Mouse (Mus musculus): ENCODE results near the gene Sh2d7. TPM values are rescaled to one million over a fixed set of nuclear protein-coding genes. Genes with fewer than 3 reads are reported as not detected.

Gene Sh2d7
- not detected in 2 replicates for polyA plus RNA-seq (2014; fragmentation: Nextera tagmentation; extraction: Ambion mirVana)

- H3K4me3 ChIP-seq (ENCODE audit: low read depth, low read length) = no peak within 1 kb of the TSS
- no peak within 1 kb of the TSS for H3K4me2 ChIP-seq
- H3K27ac ChIP-seq (ENCODE audit: low read depth, low read length) = no peak within 1 kb of the TSS
- H3K4me1 ChIP-seq (ENCODE audit: control insufficient read depth, insufficient read depth, low read length) = no peaks in the 10 kb centered on the region
- no peaks in the 10 kb centered on the region for H3K9me3 ChIP-seq (ENCODE audit: control insufficient read depth, low read length)
- ATAC-seq (ENCODE audit: low FRiP score) (no peak), DNase-seq (ENCODE audit: low spot score, missing footprints) (no peak)
- no peak within 1 kb of the TSS for H3K9ac ChIP-seq (ENCODE audit: low read length)
- no peaks in the 10 kb centered on the region; the same call in 1 of the 2 replicates for H3K27me3 ChIP-seq (ENCODE audit: control insufficient read depth, insufficient read depth, low read length)
- WGBS = 91% methylated on average over 14 of the region's 14 CpGs
- H3K36me3 ChIP-seq (ENCODE audit: control insufficient read depth, insufficient read depth, low read length) = no peaks in the 10 kb centered on the region
Measured at GRCm38 (mm10) chr9:54538684-54539083, at the start of gene Sh2d7. TSS of gene Sh2d7 (plus strand) at chr9:54538984.

GRCm38 (mm10) chr9:54489599-54489998 is 49.2 kb upstream of the Sh2d7 start:
- H3K4me1 ChIP-seq (ENCODE audit: control insufficient read depth, insufficient read depth, low read length) = no peaks in the 10 kb centered on the region
- no peak for DNase-seq (ENCODE audit: low spot score, missing footprints)
- no peak overlapping the region for H3K27ac ChIP-seq (ENCODE audit: low read depth, low read length)
- 87% methylated on average over 2 of the region's 2 CpGs for WGBS
- no peak overlapping the region for H3K9ac ChIP-seq (ENCODE audit: low read length)
- H3K4me2 ChIP-seq = no peak overlapping the region
- ATAC-seq (ENCODE audit: low FRiP score) = no peak
- no peak overlapping the region for H3K4me3 ChIP-seq (ENCODE audit: low read depth, low read length)
- H3K36me3 ChIP-seq (ENCODE audit: control insufficient read depth, insufficient read depth, low read length) = no peaks in the 10 kb centered on the region
- no peaks in the 10 kb centered on the region for H3K27me3 ChIP-seq (ENCODE audit: control insufficient read depth, insufficient read depth, low read length)
- H3K9me3 ChIP-seq (ENCODE audit: control insufficient read depth, low read length) = no peaks in the 10 kb centered on the region

GRCm38 (mm10) chr9:54490431-54490830 is 48.4 kb upstream of the Sh2d7 start:
- H3K9me3 ChIP-seq (ENCODE audit: control insufficient read depth, low read length) = no peaks in the 10 kb centered on the region
- H3K4me3 ChIP-seq (ENCODE audit: low read depth, low read length) = no peak overlapping the region
- WGBS = 89% methylated on average over 2 of the region's 2 CpGs
- H3K27ac ChIP-seq (ENCODE audit: low read depth, low read length) = no peak overlapping the region
- H3K9ac ChIP-seq (ENCODE audit: low read length) = no peak overlapping the region
- no peak overlapping the region for H3K4me2 ChIP-seq
- H3K36me3 ChIP-seq (ENCODE audit: control insufficient read depth, insufficient read depth, low read length) = no peaks in the 10 kb centered on the region
- no peak for ATAC-seq (ENCODE audit: low FRiP score)
- no peaks in the 10 kb centered on the region for H3K27me3 ChIP-seq (ENCODE audit: control insufficient read depth, insufficient read depth, low read length)
- no peak for DNase-seq (ENCODE audit: low spot score, missing footprints)
- H3K4me1 ChIP-seq (ENCODE audit: control insufficient read depth, insufficient read depth, low read length) = no peaks in the 10 kb centered on the region

GRCm38 (mm10) chr9:54499291-54499690 is 39.5 kb upstream of the Sh2d7 start:
- no peaks in the 10 kb centered on the region for H3K36me3 ChIP-seq (ENCODE audit: control insufficient read depth, insufficient read depth, low read length)
- H3K27ac ChIP-seq (ENCODE audit: low read depth, low read length) = no peak overlapping the region
- no peak overlapping the region for H3K4me2 ChIP-seq
- 83% methylated on average over 6 of the region's 6 CpGs for WGBS
- H3K27me3 ChIP-seq (ENCODE audit: control insufficient read depth, insufficient read depth, low read length) = peaks cover 9% of the 10 kb centered on the region
- no peak for DNase-seq (ENCODE audit: low spot score, missing footprints)
- H3K9me3 ChIP-seq (ENCODE audit: control insufficient read depth, low read length) = no peaks in the 10 kb centered on the region
- no peak for ATAC-seq (ENCODE audit: low FRiP score)
- no peak overlapping the region for H3K4me3 ChIP-seq (ENCODE audit: low read depth, low read length)
- no peak overlapping the region for H3K9ac ChIP-seq (ENCODE audit: low read length)
- H3K4me1 ChIP-seq (ENCODE audit: control insufficient read depth, insufficient read depth, low read length) = 0 out of 2 replicates have a peak, but pooled peaks cover 7% of the 10 kb centered on the region

GRCm38 (mm10) chr9:54499791-54500190 is 39.0 kb upstream of the Sh2d7 start:
- no peak overlapping the region for H3K9ac ChIP-seq (ENCODE audit: low read length)
- H3K27me3 ChIP-seq (ENCODE audit: control insufficient read depth, insufficient read depth, low read length) = peaks cover 9% of the 10 kb centered on the region
- ATAC-seq (ENCODE audit: low FRiP score) = no peak
- no peak overlapping the region for H3K4me3 ChIP-seq (ENCODE audit: low read depth, low read length)
- H3K36me3 ChIP-seq (ENCODE audit: control insufficient read depth, insufficient read depth, low read length) = no peaks in the 10 kb centered on the region
- no peaks in the 10 kb centered on the region for H3K9me3 ChIP-seq (ENCODE audit: control insufficient read depth, low read length)
- H3K4me2 ChIP-seq = peak overlapping the region; percentile 4; the same call in 1 of the 2 replicates
- no peak overlapping the region for H3K27ac ChIP-seq (ENCODE audit: low read depth, low read length)
- DNase-seq (ENCODE audit: low spot score, missing footprints) = no peak
- 89% methylated on average over 3 of the region's 3 CpGs for WGBS
- 0 out of 2 replicates have a peak, but pooled peaks cover 7% of the 10 kb centered on the region for H3K4me1 ChIP-seq (ENCODE audit: control insufficient read depth, insufficient read depth, low read length)

GRCm38 (mm10) chr9:54500832-54501452 is 37.8 kb upstream of the Sh2d7 start:
- Histone ChIP-seq H3K36me3 (ENCODE audit: control insufficient read depth, insufficient read depth, low read length) (no peaks in the 10 kb centered on the region), H3K27ac (ENCODE audit: low read depth, low read length) (peak overlapping the region; percentile 76), H3K9me3 (ENCODE audit: control insufficient read depth, low read length) (no peaks in the 10 kb centered on the region), H3K4me3 (ENCODE audit: low read depth, low read length) (peak overlapping the region; percentile 77), H3K4me2 (peak overlapping the region; percentile 78), H3K4me1 (ENCODE audit: control insufficient read depth, insufficient read depth, low read length) (0 out of 2 replicates have a peak, but pooled peaks cover 7% of the 10 kb centered on the region), H3K9ac (ENCODE audit: low read length) (peak overlapping the region; percentile 76), H3K27me3 (ENCODE audit: control insufficient read depth, insufficient read depth, low read length) (peaks cover 9% of the 10 kb centered on the region)
- under 1% methylated on average over 40 of the region's 43 CpGs for WGBS
- DNase-seq (ENCODE audit: low spot score, missing footprints) (peak; percentile 87), ATAC-seq (ENCODE audit: low FRiP score) (peak; percentile 73)

- WGBS = under 1% methylated on average over 90 of the region's 99 CpGs
- DNase-seq (ENCODE audit: low spot score, missing footprints) (peak; percentile 100), ATAC-seq (ENCODE audit: low FRiP score) (peak; percentile 94)
- H3K4me1 ChIP-seq (ENCODE audit: control insufficient read depth, insufficient read depth, low read length) = 0 out of 2 replicates have a peak, but pooled peaks cover 7% of the 10 kb centered on the region
- H3K4me3 ChIP-seq (ENCODE audit: low read depth, low read length) = peak within 1 kb of the TSS; percentile 77
- peak within 1 kb of the TSS; percentile 76 for H3K27ac ChIP-seq (ENCODE audit: low read depth, low read length)
- H3K27me3 ChIP-seq (ENCODE audit: control insufficient read depth, insufficient read depth, low read length) = peaks cover 9% of the 10 kb centered on the region
- peak within 1 kb of the TSS; percentile 76 for H3K9ac ChIP-seq (ENCODE audit: low read length)
- no peaks in the 10 kb centered on the region for H3K9me3 ChIP-seq (ENCODE audit: control insufficient read depth, low read length)
- H3K4me2 ChIP-seq = peak within 1 kb of the TSS; percentile 78
- H3K36me3 ChIP-seq (ENCODE audit: control insufficient read depth, insufficient read depth, low read length) = no peaks in the 10 kb centered on the region
Measured at GRCm38 (mm10) chr9:54501453-54502110, 37.2 kb upstream of the Sh2d7 start, which contains the start of gene Dmxl2. TSS of gene Dmxl2 (minus strand) at chr9:54501626.

GRCm38 (mm10) chr9:54502111-54502495 is 36.7 kb upstream of the Sh2d7 start:
- peak; percentile 52; the same call in 1 of the 2 replicates for ATAC-seq (ENCODE audit: low FRiP score)
- WGBS = 6% methylated on average over 13 of the region's 13 CpGs

GRCm38 (mm10) chr9:54502873-54503272 is 35.9 kb upstream of the Sh2d7 start:
- Histone ChIP-seq H3K9me3 (ENCODE audit: control insufficient read depth, low read length) (no peaks in the 10 kb centered on the region), H3K4me3 (ENCODE audit: low read depth, low read length) (no peak overlapping the region), H3K9ac (ENCODE audit: low read length) (0 out of 2 replicates have a peak overlapping the region, but pooled peaks have one; percentile 5), H3K4me2 (peak overlapping the region; percentile 78; the same call in 1 of the 2 replicates), H3K27ac (ENCODE audit: low read depth, low read length) (no peak overlapping the region), H3K27me3 (ENCODE audit: control insufficient read depth, insufficient read depth, low read length) (peaks cover 9% of the 10 kb centered on the region), H3K4me1 (ENCODE audit: control insufficient read depth, insufficient read depth, low read length) (0 out of 2 replicates have a peak, but pooled peaks cover 7% of the 10 kb centered on the region), H3K36me3 (ENCODE audit: control insufficient read depth, insufficient read depth, low read length) (no peaks in the 10 kb centered on the region)
- no peak for ATAC-seq (ENCODE audit: low FRiP score)
- 14% methylated on average over 12 of the region's 12 CpGs for WGBS
- no peak for DNase-seq (ENCODE audit: low spot score, missing footprints)

More at GRCm38 (mm10) chr9:54502111-54502495, 36.7 kb upstream of the Sh2d7 start:
- H3K4me2 ChIP-seq = peak overlapping the region; percentile 78
- no peak overlapping the region for H3K27ac ChIP-seq (ENCODE audit: low read depth, low read length)
- peaks cover 9% of the 10 kb centered on the region for H3K27me3 ChIP-seq (ENCODE audit: control insufficient read depth, insufficient read depth, low read length)
- DNase-seq (ENCODE audit: low spot score, missing footprints) = no peak
- no peaks in the 10 kb centered on the region for H3K36me3 ChIP-seq (ENCODE audit: control insufficient read depth, insufficient read depth, low read length)
- 0 out of 2 replicates have a peak, but pooled peaks cover 7% of the 10 kb centered on the region for H3K4me1 ChIP-seq (ENCODE audit: control insufficient read depth, insufficient read depth, low read length)
- no peaks in the 10 kb centered on the region for H3K9me3 ChIP-seq (ENCODE audit: control insufficient read depth, low read length)
- peak overlapping the region; percentile 76 for H3K9ac ChIP-seq (ENCODE audit: low read length)
- H3K4me3 ChIP-seq (ENCODE audit: low read depth, low read length) = peak overlapping the region; percentile 77

Data from midbrain, embryonic 11.5 days (tissue).